Comparison of ENCODE assay signal across 10 mouse cellular contexts in the genomic region with DNA sequence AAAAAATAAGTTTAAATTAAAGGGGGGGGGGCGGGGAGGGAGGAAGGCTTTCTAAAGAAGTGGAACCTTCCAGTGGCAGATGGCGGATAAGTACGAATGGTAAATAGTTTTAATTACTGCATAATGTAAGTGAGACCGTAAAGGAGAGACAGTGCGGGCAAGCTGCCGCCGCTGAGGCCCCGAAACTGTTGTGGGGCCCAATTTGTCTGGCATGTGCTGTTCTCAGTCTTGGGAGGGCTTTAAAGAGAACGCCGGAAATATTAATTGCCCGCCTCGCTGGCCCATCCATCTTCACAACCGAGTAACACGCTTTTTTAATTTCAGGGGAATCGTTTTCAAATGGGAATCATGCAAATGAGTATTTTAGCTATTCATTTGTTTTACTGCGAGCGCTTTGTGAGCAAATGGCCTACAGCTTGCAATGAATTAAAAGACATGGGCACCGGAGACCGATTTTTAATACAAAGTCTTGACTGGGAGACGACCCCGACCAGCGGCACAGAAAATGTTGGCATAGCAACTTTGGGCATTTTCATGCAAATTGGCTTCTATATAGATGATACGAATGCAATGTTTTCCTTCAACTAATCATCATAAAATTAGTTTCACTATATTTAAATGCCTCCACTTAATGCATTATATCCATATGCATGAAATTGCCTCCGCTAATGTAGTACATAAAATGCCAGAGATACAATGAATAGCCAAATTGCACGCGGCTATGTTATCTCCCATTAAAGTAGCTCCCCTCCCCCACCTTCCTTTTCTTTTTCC.
DNase-seq lines count a peak whose midpoint lies in the region; ATAC-seq and TF ChIP-seq lines count a peak whose summit lies in the region.
"Had no signal": no experiment of that assay in that cellular context is flagged by ENCODE, and none has a peak within 500 bp of the region (broad histone marks: within the 10 kb centered on the region; RNA-seq: fewer than 3 reads in every experiment).

No protein-coding gene starts in this region.

- ATAC-seq in intestine, embryonic 15.5 days: no peak
- ATAC-seq in midbrain, embryonic 16.5 days: no peak
- ATAC-seq: Patski had no signal

- WGBS in forebrain, embryonic 10.5 days: 34% methylated on average over 26 of the region's 26 CpGs
- 31% methylated on average over 26 of the region's 26 CpGs for WGBS in intestine, embryonic 15.5 days
- WGBS in midbrain, embryonic 16.5 days: 10% methylated on average over 26 of the region's 26 CpGs

- no peak overlapping the region for H3K9ac ChIP-seq in intestine, embryonic 15.5 days
- peak overlapping the region; percentile 51 for H3K9ac ChIP-seq in midbrain, embryonic 16.5 days (ENCODE audit: low read depth, low read length)

- H3K4me2 ChIP-seq in intestine, embryonic 15.5 days (replicated peaks): peak overlapping the region; percentile 42
- peak overlapping the region; percentile 55 for H3K4me2 ChIP-seq in midbrain, embryonic 16.5 days (ENCODE audit: low read length)

- peaks cover 33% of the 10 kb centered on the region for H3K27me3 ChIP-seq in forebrain, embryonic 10.5 days (ENCODE audit: poor library complexity, severe bottlenecking)
- H3K27me3 ChIP-seq in intestine, embryonic 15.5 days (replicated peaks): 0 out of 2 replicates have a peak, but pooled peaks cover 5% of the 10 kb centered on the region
- H3K27me3 ChIP-seq in midbrain, embryonic 16.5 days (ENCODE audit: control insufficient read depth, insufficient read depth, low read depth, low read length): no peaks in the 10 kb centered on the region
- H3K27me3 ChIP-seq: Patski had no signal

- peak overlapping the region; percentile 42 for H3K4me3 ChIP-seq in layer of hippocampus, adult 2 months
- H3K4me3 ChIP-seq in forebrain, embryonic 10.5 days: peak overlapping the region; percentile 40
- H3K4me3 ChIP-seq in intestine, embryonic 15.5 days (replicated peaks): no peak overlapping the region
- H3K4me3 ChIP-seq in midbrain, embryonic 16.5 days (ENCODE audit: low read depth, low read length): peak overlapping the region; percentile 22

- peak in 1 of 2 experiments; percentile 16 for DNase-seq in layer of hippocampus, adult 2 months (ENCODE audit: low spot score in 2 of 2)
- no peak for DNase-seq in layer of hippocampus, adult 9-10 months (ENCODE audit: low spot score)
- no peak for DNase-seq in forebrain, embryonic 10.5 days (ENCODE audit: extremely low spot score, low spot score)
- no peak for DNase-seq in ovary, adult 18-20 months (ENCODE audit: low spot score)
- no peak for DNase-seq in spleen, adult 18-20 months
- no peak for DNase-seq in cerebellum, adult 11-12 months
- DNase-seq: kidney, adult 2 months had no signal

- peak overlapping the region; percentile 12; the same call in 1 of the 2 replicates for H3K27ac ChIP-seq in layer of hippocampus, adult 2 months
- peak overlapping the region; percentile 73; the same call in 1 of the 2 replicates for H3K27ac ChIP-seq in forebrain, embryonic 10.5 days
- H3K27ac ChIP-seq in intestine, embryonic 15.5 days: no peak overlapping the region
- H3K27ac ChIP-seq in midbrain, embryonic 16.5 days (ENCODE audit: low read length): peak overlapping the region; percentile 31

- H3K9me3 ChIP-seq in forebrain, embryonic 10.5 days: no peaks in the 10 kb centered on the region
- peaks cover 4% of the 10 kb centered on the region; the same call in 1 of the 2 replicates for H3K9me3 ChIP-seq in intestine, embryonic 15.5 days
- H3K9me3 ChIP-seq in midbrain, embryonic 16.5 days (replicated peaks; ENCODE audit: control insufficient read depth, low read length, poor library complexity, severe bottlenecking): no peaks in the 10 kb centered on the region

- peaks cover 48% of the 10 kb centered on the region for H3K4me1 ChIP-seq in forebrain, embryonic 10.5 days
- H3K4me1 ChIP-seq in intestine, embryonic 15.5 days (replicated peaks): peaks cover 19% of the 10 kb centered on the region; the same call in 1 of the 2 replicates
- peaks cover 18% of the 10 kb centered on the region for H3K4me1 ChIP-seq in midbrain, embryonic 16.5 days (ENCODE audit: control insufficient read depth, insufficient read depth, low read length)

- no peak for TF ChIP-seq CTCF in layer of hippocampus, adult 2 months (conservative IDR thresholded peaks at IDR 0.05)

- no peaks in the 10 kb centered on the region for H3K36me3 ChIP-seq in forebrain, embryonic 10.5 days (replicated peaks)
- no peaks in the 10 kb centered on the region for H3K36me3 ChIP-seq in intestine, embryonic 15.5 days
- H3K36me3 ChIP-seq in midbrain, embryonic 16.5 days (ENCODE audit: control insufficient read depth, insufficient read depth, low read length): no peaks in the 10 kb centered on the region
